Mouse (Mus musculus) olfactory bulb, adult 2 months (tissue): ENCODE results near the gene Mttp.

Experiments used
- CTCF ChIP-seq: fragments of 200-500 bp; IDR thresholded peaks from 2 replicates; pipeline ENCODE4 v1.5.1; 2012; ENCODE audit warnings: low read depth, mild to moderate bottlenecking, low read length, moderate library complexity; ENCODE audit not compliant: insufficient read depth
- POLR2A ChIP-seq: fragments of 200-500 bp; IDR thresholded peaks from 2 replicates; pipeline ENCODE4 v1.6.1; 2012; ENCODE audit warnings: mild to moderate bottlenecking, low read depth, low read length, moderate library complexity; ENCODE audit not compliant: insufficient read depth

DNA sequence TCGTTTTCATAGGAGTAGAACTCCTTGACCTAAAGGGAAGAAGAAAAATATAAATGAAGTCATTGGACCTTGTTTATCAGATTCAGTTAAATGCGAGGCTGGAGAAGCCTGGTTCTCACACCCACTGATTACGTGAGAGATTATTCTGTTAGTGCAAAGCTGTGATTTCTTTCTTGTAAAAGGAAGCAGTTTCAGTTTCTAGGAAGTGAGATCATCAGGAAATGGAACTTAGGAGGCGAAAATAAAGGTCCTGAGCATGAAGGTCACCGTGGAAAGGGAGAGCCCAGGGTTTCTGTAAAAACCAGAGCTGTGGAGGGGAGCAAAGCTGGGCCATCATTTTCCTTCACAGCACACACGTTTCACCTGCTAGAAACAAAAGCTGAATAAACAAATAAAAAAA, 26.4 kb downstream of the Mttp start:
- no peak for TF ChIP-seq POLR2A
- no peak for TF ChIP-seq CTCF
